ENCODE assay signal across 9 mouse cellular contexts in genomic region chr5:92381550-92382348, GRCm38 (mm10). TPM values are rescaled to one million over a fixed set of nuclear protein-coding genes. Genes with fewer than 3 reads are reported as not detected.
DNase-seq lines count a peak whose midpoint lies in the region; ATAC-seq lines count a peak whose summit lies in the region.
"Had no signal": no experiment of that assay in that cellular context is flagged by ENCODE, and none has a peak within 500 bp of the region (broad histone marks: within the 10 kb centered on the region; RNA-seq: fewer than 3 reads in every experiment).

No protein-coding gene starts in this region.

- H3K9me3 ChIP-seq in hindbrain, embryonic 16.5 days (ENCODE audit: control insufficient read depth, low read length): no peaks in the 10 kb centered on the region
- no peaks in the 10 kb centered on the region for H3K9me3 ChIP-seq in megakaryocyte, embryonic 14.5 days

- H3K9ac ChIP-seq in hindbrain, embryonic 16.5 days (ENCODE audit: low read depth, low read length): no peak overlapping the region

- H3K4me3 ChIP-seq in hindbrain, embryonic 16.5 days (ENCODE audit: low read length): no peak overlapping the region
- H3K4me3 ChIP-seq in megakaryocyte, embryonic 14.5 days (replicated peaks): peak overlapping the region; percentile 74

- no peaks in the 10 kb centered on the region for H3K4me1 ChIP-seq in hindbrain, embryonic 16.5 days (ENCODE audit: control insufficient read depth, insufficient read depth, low read depth, low read length)
- peaks cover 28% of the 10 kb centered on the region for H3K4me1 ChIP-seq in megakaryocyte, embryonic 14.5 days

- no peaks in the 10 kb centered on the region for H3K27me3 ChIP-seq in hindbrain, embryonic 16.5 days (replicated peaks; ENCODE audit: control insufficient read depth, insufficient read depth, low read length)
- peaks cover 3% of the 10 kb centered on the region for H3K27me3 ChIP-seq in megakaryocyte, embryonic 14.5 days (replicated peaks)

- ATAC-seq in frontal cortex, adult (ENCODE audit: low TSS enrichment): peak; percentile 88
- ATAC-seq in hindbrain, embryonic 16.5 days: peak; percentile 92

- no peaks in the 10 kb centered on the region for H3K36me3 ChIP-seq in hindbrain, embryonic 16.5 days (ENCODE audit: control insufficient read depth, insufficient read depth, low read length)
- H3K36me3 ChIP-seq in megakaryocyte, embryonic 14.5 days (replicated peaks; ENCODE audit: low read length): no peaks in the 10 kb centered on the region

- DNase-seq in NIH3T3 (ENCODE audit: low read depth): peak; percentile 93
- DNase-seq in cerebellum, adult 8-10 months: peak; percentile 77
- DNase-seq in layer of hippocampus, postnatal 36 days: peak; percentile 68
- DNase-seq in right cerebral cortex, postnatal 14 days: peak; percentile 84
- no peak for DNase-seq in yolk sac, embryonic 10.5 days (ENCODE audit: low spot score)

- H3K4me2 ChIP-seq in hindbrain, embryonic 16.5 days (ENCODE audit: low read length): no peak overlapping the region

- no peak overlapping the region for H3K27ac ChIP-seq in hindbrain, embryonic 16.5 days (ENCODE audit: low read depth, low read length)
- H3K27ac ChIP-seq: macrophage had no signal

- 35% methylated on average over 12 of the region's 12 CpGs for WGBS in hindbrain, embryonic 16.5 days

RNA-seq across cellular contexts. Expression of gene Cxcl10, which starts 33.1 kb away (rescaled TPM):
- 0.22 and 0.43 TPM in 2 replicates for polyA plus RNA-seq in hindbrain, embryonic 16.5 days (2015; fragmentation: Nextera tagmentation; extraction: Ambion mirVana)
- total RNA-seq in layer of hippocampus, postnatal 36 days (2021): not detected
- not detected in 2 replicates for polyA plus RNA-seq in megakaryocyte, embryonic 14.5 days (2012; ENCODE audit: insufficient read depth, low replicate concordance)

RNA-seq across cellular contexts. Expression of gene Art3, which starts 50.1 kb away (rescaled TPM):
- polyA plus RNA-seq in hindbrain, embryonic 16.5 days (2015; fragmentation: Nextera tagmentation; extraction: Ambion mirVana): 6.4 and 6.7 TPM in 2 replicates
- 1 to 10 TPM; 2.2 to 3.1 TPM for total RNA-seq in layer of hippocampus, postnatal 36 days (2021)
- polyA plus RNA-seq in megakaryocyte, embryonic 14.5 days (2012; ENCODE audit: insufficient read depth, low replicate concordance): not detected in 2 replicates
- polyA plus RNA-seq: macrophage had no signal

RNA-seq across cellular contexts. Expression of gene Nup54, which starts 53.3 kb away (rescaled TPM):
- 56.4 and 58.3 TPM in 2 replicates for polyA plus RNA-seq in hindbrain, embryonic 16.5 days (2015; fragmentation: Nextera tagmentation; extraction: Ambion mirVana)
- 10 to 100 TPM; 31.3 to 34.4 TPM for total RNA-seq in layer of hippocampus, postnatal 36 days (2021)
- polyA plus RNA-seq in megakaryocyte, embryonic 14.5 days (2012; ENCODE audit: insufficient read depth, low replicate concordance): 3.1 TPM in 1 of 2 replicates, not detected in the other

RNA-seq across cellular contexts. Expression of gene Cxcl9, which starts 53.9 kb away (rescaled TPM):
- not detected in 2 replicates for polyA plus RNA-seq in hindbrain, embryonic 16.5 days (2015; fragmentation: Nextera tagmentation; extraction: Ambion mirVana)
- not detected for total RNA-seq in layer of hippocampus, postnatal 36 days (2021)
- polyA plus RNA-seq in megakaryocyte, embryonic 14.5 days (2012; ENCODE audit: insufficient read depth, low replicate concordance): not detected in 2 replicates

Comparison
In these comparisons a context has a peak if more than half of its experiments do, and no peak if none do; other contexts are left out.
1. RNA of gene Nup54, which starts 53.3 kb away (polyA plus RNA-seq): 56.4 to 58.3 TPM in hindbrain, embryonic 16.5 days; 3.1 TPM in megakaryocyte, embryonic 14.5 days; every median in the first group is over 10 times any median in the second.